Mouse (Mus musculus) ES-Bruce4 (cell line): ENCODE measurements at regions not wholly inside any gene's neighbourhood (a gene's known extent, or its start where the extent isn't known, plus 50 kb on each side); places are given as distances from the start of the nearest gene placed in this dataset.

Experiments
- CTCF ChIP-seq: IDR thresholded peaks from one replicate; pipeline ENCODE4 v1.8.1; 2011; ENCODE audit warnings: low read depth, low read length
- EP300 ChIP-seq: IDR thresholded peaks from 2 replicates; pipeline ENCODE4 v1.6.1; 2011; ENCODE audit warnings: low read depth, low read length; ENCODE audit not compliant: insufficient read depth
- POLR2A ChIP-seq: IDR thresholded peaks from one replicate; pipeline ENCODE4 v1.8.1; 2011; ENCODE audit warnings: low read length; ENCODE audit not compliant: insufficient read depth

GRCm38 (mm10) chr19:48128089-48128488, 77.7 kb upstream of the Sorcs3 start:
- TF ChIP-seq EP300 (no peak), CTCF (no peak), POLR2A (no peak)
